Mouse (Mus musculus) layer of hippocampus, postnatal 25 days (tissue): Measurements from ENCODE around the gene Arhgef3. TPM values are rescaled to one million over a fixed set of nuclear protein-coding genes. Genes with fewer than 3 reads are reported as not detected.

Experiments used
- DNase-seq, 2 experiments: peaks; one replicate each; pipeline ENCODE4 v3.0.0; 2022; ENCODE audit warnings: mixed read lengths in 2 of 2, low spot score in 1 of 2; ENCODE audit errors: extremely low spot score in 1 of 2
- total RNA-seq, 2 experiments: library from RNA; stranded (reverse); gene quantifications; 2 replicates each; pipeline ENCODE4 v1.2.3; 2021

Gene Arhgef3
- total RNA-seq, 2 experiments from 2014 or later, result 61.4 to 77.2 TPM

GRCm38 (mm10) chr14:27224636-27225035 is 109.9 kb downstream of the Arhgef3 start:
- DNase-seq, result no peak

- no peak for DNase-seq
Measured at GRCm38 (mm10) chr14:27226288-27226687, 111.6 kb downstream of the Arhgef3 start.

GRCm38 (mm10) chr14:27228288-27228687 is 113.6 kb downstream of the Arhgef3 start:
- DNase-seq, result no peak

GRCm38 (mm10) chr14:27228941-27229371 is 114.3 kb downstream of the Arhgef3 start:
- no peak for DNase-seq

- DNase-seq, result no peak
Measured at GRCm38 (mm10) chr14:27229441-27230147, 114.9 kb downstream of the Arhgef3 start.

- DNase-seq, result no peak
Measured at GRCm38 (mm10) chr14:27230262-27231022, 115.7 kb downstream of the Arhgef3 start.

GRCm38 (mm10) chr14:27231506-27231905 is 116.8 kb downstream of the Arhgef3 start:
- DNase-seq, result no peak

- DNase-seq, result no peak
Measured at GRCm38 (mm10) chr14:27231974-27232780, 117.5 kb downstream of the Arhgef3 start.

- no peak for DNase-seq
Measured at GRCm38 (mm10) chr14:27233056-27233455, 118.4 kb downstream of the Arhgef3 start.

- no peak for DNase-seq
Measured at GRCm38 (mm10) chr14:27233656-27234055, 119.0 kb downstream of the Arhgef3 start.

- DNase-seq, result no peak
Measured at GRCm38 (mm10) chr14:27234270-27234840, 119.7 kb downstream of the Arhgef3 start.

- no peak for DNase-seq
Measured at GRCm38 (mm10) chr14:27235897-27236553, 121.3 kb downstream of the Arhgef3 start.

- DNase-seq, result no peak
Measured at GRCm38 (mm10) chr14:27237522-27238187, 123.0 kb downstream of the Arhgef3 start.

- DNase-seq, result no peak
Measured at GRCm38 (mm10) chr14:27238600-27239118, 124.0 kb downstream of the Arhgef3 start.

GRCm38 (mm10) chr14:27239551-27240091 is 124.9 kb downstream of the Arhgef3 start:
- DNase-seq, result no peak

GRCm38 (mm10) chr14:27242253-27242652 is 127.6 kb downstream of the Arhgef3 start:
- no peak for DNase-seq

GRCm38 (mm10) chr14:27242769-27243168 is 128.1 kb downstream of the Arhgef3 start:
- no peak for DNase-seq

GRCm38 (mm10) chr14:27243585-27243984 is 128.9 kb downstream of the Arhgef3 start:
- no peak for DNase-seq

GRCm38 (mm10) chr14:27244898-27245297 is 130.2 kb downstream of the Arhgef3 start:
- DNase-seq, result no peak
